Mouse (Mus musculus) right cerebral cortex, adult 18-20 months (tissue): Measurements from ENCODE around the gene Gm35315.
"Not testable (repeated sequence)": the region's sequence is repeated elsewhere in the genome, so short reads cannot be mapped to it uniquely, and the experiment has no call there.

Source experiments
- DNase-seq: peaks from one replicate; pipeline ENCODE4 v3.0.0; 2022; ENCODE audit warnings: mixed read lengths

The Gm35315 gene

DNA sequence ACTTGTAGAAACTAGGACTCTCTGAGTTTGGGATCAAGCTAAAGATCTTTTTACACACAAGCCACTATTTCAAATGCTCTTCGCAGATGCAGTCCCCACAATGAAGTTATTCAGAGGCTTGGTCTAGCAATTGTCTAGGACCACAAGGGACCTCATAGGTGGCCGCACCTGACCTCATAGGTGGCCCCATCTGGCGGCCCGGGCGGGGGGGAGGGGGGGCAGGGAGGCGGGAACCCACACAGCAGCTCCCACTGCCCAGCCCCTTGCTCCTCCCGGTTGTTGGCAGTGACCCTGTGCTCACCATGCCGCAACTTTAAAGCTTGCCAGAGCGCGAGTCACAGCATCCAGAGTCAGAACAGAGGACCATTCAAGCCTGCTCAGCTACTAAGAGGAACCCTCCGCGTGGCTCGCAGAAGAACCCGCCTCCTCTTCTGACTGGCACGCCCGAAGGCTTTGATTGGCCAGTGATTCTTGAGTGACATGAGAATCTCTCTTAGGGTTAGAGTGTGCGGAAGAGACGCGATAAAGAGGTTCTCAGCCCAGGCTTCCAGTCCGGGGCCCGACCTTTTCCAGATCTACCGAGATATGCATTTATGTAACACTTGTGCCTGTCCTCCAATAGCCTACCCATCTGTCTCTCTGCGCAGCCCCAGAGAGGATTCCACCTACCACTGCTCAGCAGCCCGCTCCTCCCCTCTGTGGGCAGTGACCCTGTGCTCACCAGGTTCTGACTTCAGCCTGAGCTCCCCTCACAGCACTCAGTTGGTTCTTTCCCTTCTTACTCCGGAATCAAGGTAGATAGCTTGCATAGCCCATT is at the start of gene Gm35315:
Gene Gm35315, minus strand, starts transcription at position 391 of the 817 bp plus-strand sequence.
- peak; percentile 92 for DNase-seq

DNA sequence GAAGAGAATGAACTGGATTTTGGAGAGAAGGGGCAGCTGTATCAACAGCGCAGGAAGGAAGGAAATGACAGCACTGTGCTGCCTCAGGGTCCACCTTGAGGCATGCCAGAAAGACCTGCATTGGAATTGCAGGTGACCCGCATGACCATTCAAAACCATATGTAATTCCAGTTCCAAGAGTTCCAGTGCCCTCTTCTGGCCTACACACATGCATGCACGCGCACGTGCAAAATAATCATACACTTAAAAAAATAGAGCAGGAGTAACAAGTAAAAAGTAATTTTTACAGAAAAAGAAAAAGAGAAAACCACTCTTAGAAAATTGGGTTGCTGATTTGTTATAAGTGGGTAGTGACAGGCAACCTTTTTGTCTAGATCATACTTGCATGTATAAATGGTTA is 48.8 kb upstream of the Gm35315 start:
- DNase-seq: no peak

DNA sequence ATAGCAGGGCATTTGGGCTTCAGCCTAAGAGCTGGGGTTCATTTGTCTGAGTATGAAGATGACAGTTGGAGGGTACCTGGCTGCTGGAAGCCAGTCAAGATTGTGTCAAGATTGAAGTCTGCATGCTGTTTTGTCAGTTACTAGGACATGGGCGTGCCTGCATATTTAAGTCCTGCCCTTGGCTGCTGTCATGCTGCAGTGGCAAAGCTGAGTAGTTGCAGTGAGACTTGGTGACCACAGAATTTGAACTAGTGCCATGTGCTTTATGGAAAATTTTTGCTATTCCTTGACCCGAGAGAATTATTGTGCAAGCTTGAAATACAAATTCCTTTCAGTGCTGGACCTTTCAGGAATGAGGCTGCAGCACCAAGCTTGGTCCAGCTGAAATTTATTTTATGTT is 48.1 kb upstream of the Gm35315 start:
- no peak for DNase-seq

DNA sequence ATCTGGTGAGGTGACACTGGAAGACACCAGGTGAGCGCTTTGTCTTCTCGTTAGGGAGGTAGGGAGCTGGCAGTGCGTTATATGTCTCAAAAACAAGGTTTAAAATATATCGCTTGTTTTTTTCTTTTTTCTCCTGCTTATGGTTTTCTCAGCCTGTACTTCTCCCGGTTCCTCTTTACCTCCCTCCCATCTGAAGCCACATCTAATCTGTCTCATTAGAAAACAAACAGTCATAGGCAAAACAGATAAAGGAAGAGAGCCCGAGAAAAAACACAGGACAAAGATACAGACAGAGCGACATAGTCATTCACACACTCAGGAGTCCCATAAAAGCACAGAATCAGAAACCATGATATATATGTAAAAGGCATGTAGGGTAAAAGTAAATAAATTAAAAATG is 46.2 kb upstream of the Gm35315 start:
- no peak for DNase-seq

DNA sequence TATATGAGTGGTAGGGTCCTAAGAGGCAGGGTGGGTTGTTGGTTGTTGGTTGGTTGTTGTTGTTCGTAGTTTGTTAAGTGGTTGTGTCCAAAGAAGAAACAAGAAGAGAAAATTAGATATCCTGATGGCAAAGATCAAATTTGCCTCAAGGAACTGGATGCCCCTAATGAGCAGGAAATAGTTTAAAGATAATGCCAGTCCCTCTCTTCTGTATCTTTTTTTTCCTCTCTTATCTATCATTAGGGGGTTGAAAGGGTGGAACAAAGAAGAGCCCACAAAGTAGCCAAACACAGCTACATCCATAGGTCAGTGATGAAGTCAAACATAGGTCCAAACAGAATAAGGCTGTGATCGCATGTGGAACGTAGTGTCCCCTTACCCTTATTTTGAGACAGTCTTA is 45.1 kb upstream of the Gm35315 start:
- DNase-seq: no peak

DNA sequence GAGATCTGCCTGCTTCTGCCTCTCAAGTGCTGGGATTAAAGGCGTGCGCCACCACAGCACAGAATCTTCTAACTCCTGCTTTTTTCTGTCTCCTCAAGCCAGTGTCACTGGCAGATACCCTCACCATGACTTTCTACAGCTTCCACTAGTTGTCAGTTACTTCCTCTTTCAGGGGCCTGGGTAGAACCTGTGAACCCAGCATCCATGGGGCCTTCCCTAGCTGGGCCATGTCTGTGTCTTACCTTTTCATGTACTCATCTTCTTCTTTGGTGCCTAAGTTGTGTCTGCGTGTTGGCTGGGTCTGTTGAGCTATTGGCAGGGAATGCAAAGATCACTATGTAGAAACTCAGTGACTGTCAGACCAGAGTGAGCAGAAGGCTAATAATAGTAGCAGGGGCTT is 43.6 kb upstream of the Gm35315 start:
- DNase-seq: no peak

DNA sequence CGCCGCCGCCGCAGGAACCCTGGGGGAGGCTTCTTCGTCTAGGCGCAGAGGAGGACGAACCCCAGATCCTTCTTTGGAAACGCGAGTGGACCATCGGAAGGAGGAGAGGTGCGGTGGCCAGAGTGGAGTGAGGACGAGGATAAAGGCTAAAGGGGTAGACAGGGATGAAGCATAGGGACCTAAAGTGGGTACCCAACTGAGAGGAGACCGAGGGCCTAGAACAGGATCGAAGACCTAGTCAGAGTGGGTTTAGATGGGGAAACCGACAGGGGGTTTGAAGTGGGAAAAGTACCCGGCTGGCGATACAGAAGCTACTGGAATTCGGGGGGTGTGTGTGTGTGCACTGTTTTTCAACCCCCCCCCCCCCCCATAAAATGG is 41.9 kb upstream of the Gm35315 start:
- no peak for DNase-seq

DNA sequence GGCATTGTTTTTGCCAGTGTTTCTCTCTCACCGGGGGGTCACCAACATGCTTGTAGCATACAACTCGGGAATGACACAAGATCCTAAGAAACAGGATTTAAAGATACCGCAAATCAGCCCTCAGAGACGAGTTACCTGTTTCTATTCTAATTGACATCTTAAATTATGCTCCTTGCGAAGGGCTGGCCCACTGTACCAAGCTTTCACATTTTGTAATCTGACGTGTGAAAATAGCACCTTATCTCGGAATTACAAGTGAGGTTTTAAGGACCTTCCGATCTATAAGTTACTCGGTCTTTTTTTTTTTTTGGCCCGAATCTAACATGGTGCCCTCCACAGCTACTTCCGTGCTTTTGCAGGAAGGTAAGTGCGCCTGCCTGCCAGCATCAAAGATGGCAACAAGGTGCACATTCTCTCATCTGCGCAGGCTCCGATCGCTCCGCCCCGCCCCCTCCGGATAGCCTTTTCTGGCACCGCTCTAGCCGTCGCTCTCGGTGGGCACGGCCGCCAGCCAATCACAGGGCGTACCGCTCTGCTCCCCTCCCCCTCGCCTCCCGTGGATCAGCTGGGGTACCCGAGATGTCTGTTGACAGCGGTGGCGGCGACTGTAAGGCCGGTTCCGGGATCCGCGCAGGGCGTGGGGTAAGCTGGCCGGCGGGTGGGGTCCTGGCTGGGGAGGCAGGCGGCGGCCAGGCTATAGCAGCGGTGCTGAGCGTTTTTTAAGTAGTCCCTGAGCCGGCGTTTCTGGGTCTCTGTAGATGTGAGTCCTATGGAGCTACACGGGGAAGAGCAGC is 41.3 kb upstream of the Gm35315 start, which contains the start of gene Chfr:
Gene Chfr, plus strand, starts transcription at position 550 of the 794 bp plus-strand sequence.
- peak; percentile 99 for DNase-seq

DNA sequence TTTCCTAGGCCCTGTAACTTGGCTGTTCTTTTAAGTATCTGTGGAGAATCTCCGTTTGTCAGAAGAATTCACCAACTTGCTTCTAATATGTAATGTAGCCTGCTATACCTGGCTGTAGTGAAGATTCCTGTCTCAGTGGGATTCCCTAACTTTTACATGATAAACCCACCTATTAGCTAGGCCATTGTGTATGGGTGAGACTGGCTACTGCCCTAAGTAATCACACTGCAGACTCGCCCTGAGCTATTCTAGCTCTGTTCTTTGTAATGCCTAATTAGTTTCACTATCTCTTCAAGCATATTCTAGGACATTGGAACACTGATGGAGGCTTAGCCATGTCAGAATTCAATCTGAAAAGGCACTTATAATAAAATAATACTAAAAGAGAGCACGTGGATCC is 28.2 kb upstream of the Gm35315 start:
- DNase-seq: not testable (repeated sequence)

DNA sequence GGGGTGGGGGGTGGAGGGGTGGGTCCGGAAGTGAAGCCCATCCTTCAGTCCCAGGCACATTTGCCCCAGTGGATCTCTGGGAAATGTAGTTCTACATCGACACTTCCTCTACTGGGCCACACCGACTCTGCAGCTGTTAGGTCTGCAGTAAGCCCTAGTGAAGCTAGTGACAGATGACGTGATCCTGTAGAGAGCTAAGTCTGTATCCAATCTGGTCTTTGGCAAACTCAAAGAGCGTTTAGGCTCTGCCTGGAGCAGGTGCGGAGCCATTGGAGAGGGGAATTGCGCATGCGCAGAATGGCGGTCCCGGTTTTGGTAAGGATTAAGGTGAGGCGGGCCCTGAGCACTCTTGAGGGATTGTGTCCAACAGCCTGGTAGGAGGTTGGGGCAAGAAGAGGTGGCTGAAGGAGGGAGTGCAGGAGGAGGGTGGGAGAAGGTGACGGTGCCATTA is 15.8 kb upstream of the Gm35315 start, which contains the start of gene Zfp605:
Gene Zfp605, plus strand, starts transcription at position 102 of the 451 bp plus-strand sequence.
- DNase-seq: peak; percentile 93

DNA sequence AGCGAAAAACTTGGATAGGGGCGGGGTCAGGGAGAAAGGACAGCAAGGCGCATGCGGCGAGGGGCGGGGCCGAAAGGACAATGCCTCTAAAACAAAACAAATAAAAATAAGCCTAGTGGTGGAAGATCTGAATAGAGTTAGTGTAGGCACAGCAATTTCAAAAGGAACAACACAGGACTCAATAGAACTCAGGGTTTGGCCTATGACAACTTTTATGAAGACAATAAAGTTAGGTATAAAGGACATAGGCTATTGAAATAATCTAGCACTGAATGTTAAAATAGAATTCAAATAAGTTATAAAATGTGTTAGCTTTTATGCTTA is 14.0 kb upstream of the Gm35315 start:
- DNase-seq: no peak

DNA sequence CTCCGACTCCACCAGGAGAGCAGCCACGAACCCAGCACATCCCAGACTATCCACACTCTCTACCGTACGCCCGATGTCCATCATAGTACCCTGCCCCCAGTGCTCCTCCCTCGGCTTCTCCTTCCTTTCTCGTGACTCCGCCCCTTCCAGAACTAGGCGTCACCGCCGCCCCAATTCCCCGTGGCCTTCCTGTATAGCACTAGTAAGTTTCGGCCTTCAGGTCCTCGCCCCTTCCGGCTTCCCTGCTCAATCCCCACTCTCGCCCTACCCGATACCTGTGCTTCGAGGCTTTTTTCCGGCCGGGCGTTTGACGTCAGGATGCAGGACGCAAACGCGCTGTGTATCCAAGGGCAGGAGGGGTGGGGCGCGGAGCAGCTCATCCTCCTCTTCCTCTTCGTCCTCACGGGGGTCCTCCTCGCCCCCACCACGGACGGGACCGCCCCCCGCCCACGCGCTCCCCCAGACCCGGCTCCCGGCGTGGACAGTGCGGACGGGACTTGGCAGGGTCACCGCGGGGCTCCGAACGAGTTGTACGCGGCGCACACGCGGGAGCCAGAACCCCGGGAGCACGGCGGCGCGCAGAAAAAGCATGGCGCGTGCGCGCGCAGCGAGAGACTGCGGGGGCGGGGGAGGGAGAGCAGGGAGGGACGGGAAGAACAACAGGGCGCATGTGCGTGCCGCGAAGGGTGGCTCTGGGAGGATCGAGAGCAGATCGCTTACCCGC is 13.5 kb upstream of the Gm35315 start, which contains the start of gene Gtpbp6:
Gene Gtpbp6, minus strand, starts transcription at position 617 of the 724 bp plus-strand sequence.
- peak; percentile 97 for DNase-seq

DNA sequence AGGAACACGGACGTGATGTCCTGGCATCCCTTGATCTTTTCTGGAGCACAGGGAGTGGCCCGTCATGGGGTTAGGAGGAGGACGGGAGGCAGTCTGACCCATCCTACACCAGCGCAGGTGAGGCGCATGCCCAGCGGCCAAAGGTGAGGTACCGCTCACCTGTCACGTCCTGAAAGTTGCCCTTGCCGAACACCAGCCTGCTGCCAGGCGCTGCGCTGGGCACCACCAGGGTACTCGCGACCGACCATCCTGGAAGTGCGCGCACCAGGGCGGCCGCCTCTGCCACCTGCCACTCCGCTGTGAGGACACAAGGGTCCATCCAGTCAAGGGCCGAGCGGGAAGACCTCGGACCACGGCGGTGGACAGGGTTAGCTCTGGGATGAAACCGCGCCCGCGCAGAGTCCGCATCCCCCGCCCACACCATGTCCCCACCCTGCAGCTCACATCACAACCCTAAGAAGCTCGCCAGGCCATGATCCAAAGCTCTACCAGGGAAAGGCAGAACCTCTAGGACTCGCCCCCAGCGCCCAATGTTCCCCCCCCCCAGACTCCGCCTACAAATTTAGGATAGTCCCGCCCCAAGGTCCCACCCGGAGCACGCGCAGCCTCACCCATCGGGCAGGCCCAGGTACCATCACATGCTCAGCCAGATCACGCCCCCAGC is 12.8 kb upstream of the Gm35315 start:
- peak; percentile 29 for DNase-seq

DNA sequence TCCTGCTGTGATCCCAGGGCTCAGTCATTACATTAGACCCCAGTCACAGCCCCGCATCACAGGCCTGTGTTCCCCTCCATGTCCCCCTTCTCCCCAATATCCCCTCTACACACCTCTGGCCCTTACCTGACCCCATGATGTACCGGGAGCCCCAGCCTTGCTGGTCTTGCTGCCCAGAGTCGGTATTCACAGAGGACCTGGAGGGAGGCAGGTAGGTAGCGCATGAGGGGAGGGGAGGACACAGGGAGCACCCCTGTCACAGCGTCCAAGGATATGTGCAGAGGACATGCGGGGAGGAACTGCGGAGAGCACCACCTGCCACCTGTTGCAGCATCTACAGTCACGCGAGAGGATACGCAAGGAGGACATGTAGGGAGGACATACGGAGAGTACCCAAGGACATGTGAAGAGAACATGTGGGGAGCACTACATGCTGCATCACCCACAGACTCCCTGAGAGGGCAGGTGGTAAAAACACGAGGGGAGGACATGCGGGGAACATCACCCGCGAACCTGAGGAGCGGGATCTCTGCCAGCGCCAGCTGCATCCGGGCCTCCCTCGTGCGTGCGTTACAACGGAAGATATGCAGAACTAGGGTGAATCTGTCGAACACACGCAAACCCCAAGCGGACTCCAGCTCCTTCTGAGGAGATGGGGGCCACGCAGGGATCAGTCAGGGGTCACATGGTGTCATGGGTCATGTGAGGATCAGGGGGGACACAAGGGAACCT is 12.1 kb upstream of the Gm35315 start:
- DNase-seq: peak; percentile 21

DNA sequence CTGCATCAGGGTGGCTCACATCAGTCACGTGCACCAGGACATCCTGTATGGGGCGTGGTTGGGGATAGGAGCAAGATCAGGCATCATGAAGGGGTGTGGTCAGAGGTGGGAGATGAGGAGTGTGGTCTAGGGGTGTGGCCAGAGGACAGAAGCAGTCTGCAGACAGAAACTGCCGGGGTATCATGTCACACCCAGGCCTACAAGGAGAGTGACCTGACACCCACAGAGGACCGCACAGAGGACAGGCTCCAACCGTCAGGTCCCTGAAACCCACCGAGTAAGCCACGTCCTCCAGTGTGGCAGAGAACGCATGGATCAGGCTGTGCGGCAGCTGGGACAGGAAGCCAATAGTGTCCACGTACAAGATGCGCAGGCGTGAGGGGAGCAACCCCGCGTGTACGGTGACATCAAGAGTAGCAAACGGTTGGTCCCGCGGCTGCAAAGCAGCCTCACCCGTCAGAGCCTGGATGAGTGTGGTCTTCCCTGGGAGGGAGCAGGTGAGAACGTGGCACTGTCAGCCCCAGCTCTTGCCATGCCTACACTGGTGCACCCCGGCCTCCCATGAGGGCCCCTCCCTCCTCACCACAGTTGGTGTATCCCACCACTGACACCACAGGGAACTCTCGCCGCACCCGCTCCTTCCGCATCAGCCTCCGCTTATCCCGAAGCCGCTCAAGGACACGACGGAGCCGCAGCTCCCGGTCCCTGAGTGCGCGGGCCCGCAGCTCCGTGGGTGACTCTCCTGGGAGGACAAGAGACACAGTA is 10.6 kb upstream of the Gm35315 start:
- DNase-seq: no peak

DNA sequence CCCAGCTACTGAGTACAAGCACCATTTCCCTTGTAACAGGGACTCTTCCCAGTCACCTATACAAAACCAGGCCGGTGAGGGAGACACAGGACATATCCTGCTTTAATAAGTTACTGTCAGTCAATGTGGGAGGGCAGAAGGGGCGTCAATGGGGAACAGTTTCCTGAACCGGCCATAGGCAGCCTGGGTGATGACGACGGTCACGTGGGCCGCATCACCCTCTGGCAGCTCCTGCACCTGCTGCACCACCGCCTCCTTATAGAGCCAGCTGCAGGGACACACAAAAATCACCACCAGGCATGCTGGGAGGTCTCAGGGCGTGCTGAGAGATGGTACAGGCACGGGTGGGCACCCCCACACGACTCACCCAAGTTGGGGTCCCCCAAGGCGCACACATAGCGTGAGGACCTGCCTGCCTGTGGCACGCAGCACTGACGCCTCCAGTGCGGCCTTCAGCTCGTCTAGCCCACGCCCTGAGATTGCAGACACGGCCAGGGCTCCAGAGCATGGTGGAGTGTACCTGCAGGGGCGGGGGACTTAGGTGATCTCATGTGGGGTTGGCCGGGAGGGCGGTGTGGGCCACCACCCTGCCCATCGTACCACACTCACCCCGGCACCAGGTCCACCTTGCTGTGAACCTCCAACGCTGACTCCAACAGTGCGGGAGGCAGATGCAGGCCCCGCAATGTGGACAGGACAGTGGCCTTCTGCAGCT is 9.8 kb upstream of the Gm35315 start:
- DNase-seq: no peak

DNA sequence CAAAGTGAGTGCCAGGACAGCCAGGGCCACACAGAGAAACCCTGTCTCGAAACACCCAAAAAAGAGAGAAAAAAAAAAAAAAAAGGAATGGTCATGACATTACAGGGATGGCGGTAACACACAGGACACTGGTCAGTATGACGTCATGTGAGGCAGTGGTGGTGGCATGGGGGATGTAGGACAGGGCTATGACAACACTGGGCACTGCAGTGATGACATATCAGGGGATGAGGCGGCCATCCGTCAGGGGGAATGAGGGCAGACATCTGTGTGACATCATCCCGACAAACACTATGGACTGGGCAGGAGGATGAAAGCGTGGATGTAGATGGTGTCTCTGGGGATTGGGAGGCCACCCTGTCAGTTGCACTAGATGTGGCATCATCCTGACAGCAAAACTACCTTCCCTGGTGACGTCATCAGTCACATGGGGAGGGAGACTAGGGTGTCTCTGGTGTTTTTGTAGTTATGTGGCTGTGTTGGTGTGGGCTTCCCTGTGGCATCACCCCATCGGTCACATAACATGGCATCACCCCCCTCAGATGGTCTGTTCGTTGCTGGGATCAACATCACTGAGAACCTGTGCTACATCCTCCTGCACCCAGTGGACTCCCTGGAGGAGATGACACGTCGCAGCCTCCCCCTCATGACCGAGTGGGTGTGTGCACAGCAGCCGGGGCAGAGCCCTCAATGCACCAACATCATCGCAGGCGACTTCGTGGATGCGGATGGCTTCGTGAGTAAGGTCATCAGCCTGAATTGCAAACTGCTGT is 8.8 kb upstream of the Gm35315 start:
- DNase-seq: peak; percentile 35

DNA sequence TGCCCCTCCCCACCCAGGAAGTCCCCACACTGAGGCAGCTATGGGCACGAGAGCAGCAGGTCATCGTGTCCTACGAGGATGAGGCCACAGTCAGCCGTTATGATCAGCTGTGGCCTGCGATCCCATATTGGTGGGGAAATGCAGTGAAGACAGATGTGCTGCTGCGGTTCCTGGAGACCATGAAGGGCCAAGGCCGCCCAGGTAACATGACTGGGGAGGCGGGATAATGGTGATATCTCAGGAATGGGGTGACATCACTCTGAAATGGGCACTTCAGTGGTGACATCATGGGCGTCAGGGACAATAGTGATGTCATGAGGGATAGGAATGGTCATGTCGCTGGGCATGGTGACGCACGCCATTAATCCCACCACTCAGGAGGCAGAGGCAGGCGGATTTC is 8.2 kb upstream of the Gm35315 start:
- DNase-seq: no peak

DNA sequence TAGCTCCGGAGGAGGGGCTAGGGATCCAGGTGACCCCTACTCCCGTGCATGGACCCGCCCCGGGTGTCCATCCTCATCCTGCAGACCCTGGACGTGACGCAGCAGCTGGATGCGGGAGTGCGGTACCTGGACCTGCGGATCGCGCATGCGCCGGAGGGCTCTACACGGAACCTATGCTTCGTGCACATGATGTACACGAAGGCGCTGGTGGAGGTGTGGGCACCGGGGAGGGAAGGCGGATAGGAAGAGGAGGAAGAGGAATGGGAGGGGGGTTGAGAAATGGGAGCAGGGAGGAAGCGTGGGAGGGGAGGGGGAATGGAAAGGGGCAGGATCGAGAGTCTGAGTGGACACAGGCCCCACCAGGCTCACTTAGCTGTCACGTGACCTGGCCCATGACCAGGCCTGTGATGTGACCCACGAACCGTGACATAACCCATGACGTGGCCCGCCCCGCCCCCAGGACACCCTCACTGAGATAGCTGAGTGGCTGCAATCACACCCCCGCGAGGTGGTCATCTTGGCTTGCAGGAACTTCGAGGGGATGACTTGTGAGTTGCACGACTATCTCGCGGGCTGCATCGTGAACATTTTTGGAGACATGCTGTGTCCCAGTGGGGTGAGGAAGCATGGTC is 7.6 kb upstream of the Gm35315 start:
- peak; percentile 83 for DNase-seq
